Mouse (Mus musculus): ENCODE measurements around the gene Gm1043.

DNA sequence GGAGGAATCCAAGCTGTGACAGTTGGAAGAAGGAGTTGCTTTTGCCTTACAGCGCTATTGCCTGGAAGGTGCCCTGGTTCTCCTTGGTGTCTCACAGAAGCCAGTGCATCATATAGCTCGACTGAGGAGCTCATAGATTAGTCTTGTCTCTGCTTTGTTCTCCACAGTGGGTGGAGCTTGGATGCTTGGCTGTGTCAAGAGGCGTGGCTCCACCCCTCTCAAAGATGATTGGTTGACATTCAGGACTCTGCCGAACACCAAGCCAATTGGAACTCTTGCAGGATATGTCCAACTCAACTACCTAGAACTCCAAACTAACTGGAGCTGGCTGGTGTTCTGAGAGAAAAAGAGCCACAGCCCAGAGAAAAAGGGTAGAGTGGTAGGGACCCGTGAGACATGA is 134.4 kb downstream of the Gm1043 start:
- TF ChIP-seq CTCF (IDR thresholded peaks at IDR 0.05; ENCODE audit: low read depth, low read length): no peak
- no peak for TF ChIP-seq EP300 (IDR thresholded peaks at IDR 0.05; ENCODE audit: insufficient read depth, low read depth, low read length)
